Mouse (Mus musculus) bone marrow, adult 2 months (tissue): ENCODE results near the gene Snorc.

ENCODE experiments used
- CTCF ChIP-seq: fragments of 200-500 bp; IDR thresholded peaks from 2 replicates; pipeline ENCODE4 v1.5.1; 2011; ENCODE audit warnings: low read length, control low read depth; ENCODE audit not compliant: control insufficient read depth, insufficient read depth
- POLR2A ChIP-seq: fragments of 200-500 bp; IDR thresholded peaks from 2 replicates; pipeline ENCODE4 v1.6.1; 2011; ENCODE audit warnings: low read depth, mild to moderate bottlenecking, control low read depth, low read length, borderline replicate concordance; ENCODE audit not compliant: control insufficient read depth

- TF ChIP-seq CTCF (no peak), POLR2A (no peak)
Measured at GRCm38 (mm10) chr1:87449432-87449831, 20.6 kb upstream of the Snorc start.
